Mouse (Mus musculus) C2C12 (cell line): Measurements from ENCODE around the gene Gimap8. TPM values are rescaled to one million over a fixed set of nuclear protein-coding genes. Genes with fewer than 3 reads are reported as not detected.
"Not testable (repeated sequence)": the region's sequence is repeated elsewhere in the genome, so short reads cannot be mapped to it uniquely, and the experiment has no call there.

ENCODE experiments used
- H3K27me3 ChIP-seq: one replicate; pipeline ENCODE4 v1.6.1; 2011; ENCODE audit not compliant: control insufficient read depth, insufficient read depth, insufficient read length
- H3K36me3 ChIP-seq: one replicate; pipeline ENCODE4 v1.6.1; 2011; ENCODE audit not compliant: control insufficient read depth, insufficient read depth
- H3K4me3 ChIP-seq: one replicate; pipeline ENCODE4 v1.5.1; 2011; ENCODE audit warnings: mild to moderate bottlenecking, control low read depth; ENCODE audit not compliant: poor library complexity, insufficient read depth, severe bottlenecking
- H3K79me2 ChIP-seq: one replicate; pipeline ENCODE4 v1.6.1; 2011; ENCODE audit not compliant: control insufficient read depth, insufficient read depth
- H3K79me3 ChIP-seq: one replicate; pipeline ENCODE4 v1.6.1; 2011; ENCODE audit warnings: low read depth, control low read depth
- H3ac ChIP-seq: one replicate; pipeline ENCODE3; 2011; ENCODE audit warnings: low read depth; ENCODE audit not compliant: control insufficient read depth, insufficient read length
- CEBPB ChIP-seq: IDR thresholded peaks from one replicate; pipeline ENCODE4 v1.6.1; 2011; ENCODE audit warnings: low read depth, mild to moderate bottlenecking, control low read depth, moderate library complexity
- CTCF ChIP-seq: IDR thresholded peaks from one replicate; pipeline ENCODE4 v1.5.1; 2011; ENCODE audit not compliant: control insufficient read depth, insufficient read depth, insufficient read length
- FOSL1 ChIP-seq: IDR thresholded peaks from one replicate; pipeline ENCODE4 v1.8.0; 2011; ENCODE audit warnings: mild to moderate bottlenecking, low read length; ENCODE audit not compliant: poor library complexity, insufficient read depth, severe bottlenecking
- MAX ChIP-seq: IDR thresholded peaks from one replicate; pipeline ENCODE4 v1.6.1; 2011; ENCODE audit warnings: mild to moderate bottlenecking, control low read depth
- MYOD1 ChIP-seq: IDR thresholded peaks from one replicate; pipeline ENCODE4 v1.6.1; 2011; ENCODE audit warnings: low read depth; ENCODE audit not compliant: control insufficient read depth, insufficient read length
- MYOG ChIP-seq: IDR thresholded peaks from one replicate; pipeline ENCODE4 v1.6.1; 2011; ENCODE audit not compliant: control insufficient read depth, insufficient read length; ENCODE audit errors: extremely low read depth
- USF1 ChIP-seq: IDR thresholded peaks from one replicate; pipeline ENCODE4 v1.6.1; 2011; ENCODE audit warnings: low read depth, mild to moderate bottlenecking, control low read depth, moderate library complexity
- polyA plus RNA-seq: library from polyadenylated mRNA; unstranded; fragments of >200 nt; fragmentation: generic; extraction: Trizol; gene quantifications from one replicate; pipeline ENCODE4 v1.2.1, GENCODE M21; 2012; ENCODE audit warnings: missing spikeins

Gene Gimap8
- polyA plus RNA-seq, 1 experiment, result not detected

GRCm38 (mm10) chr6:48678391-48678790 is 31.4 kb downstream of the Gimap8 start:
- H3K79me2 ChIP-seq, result no peaks in the 10 kb centered on the region
- no peak overlapping the region for H3K4me3 ChIP-seq
- no peak overlapping the region for H3ac ChIP-seq
- TF ChIP-seq MAX (no peak), FOSL1 (no peak), USF1 (no peak), CEBPB (no peak), CTCF (no peak), MYOD1 (no peak), MYOG (no peak)
- no peaks in the 10 kb centered on the region for H3K27me3 ChIP-seq
- no peaks in the 10 kb centered on the region for H3K79me3 ChIP-seq
- no peaks in the 10 kb centered on the region for H3K36me3 ChIP-seq

- TF ChIP-seq CTCF (no peak), CEBPB (no peak), USF1 (no peak), MAX (no peak), FOSL1 (no peak), MYOG (no peak), MYOD1 (no peak)
- H3ac ChIP-seq, result no peak overlapping the region
- H3K79me3 ChIP-seq, result no peaks in the 10 kb centered on the region
- no peak overlapping the region for H3K4me3 ChIP-seq
- H3K79me2 ChIP-seq, result no peaks in the 10 kb centered on the region
- no peaks in the 10 kb centered on the region for H3K27me3 ChIP-seq
- H3K36me3 ChIP-seq, result no peaks in the 10 kb centered on the region
Observed at GRCm38 (mm10) chr6:48679701-48680100, 32.7 kb downstream of the Gimap8 start.

- Histone ChIP-seq H3ac (no peak overlapping the region), H3K36me3 (no peaks in the 10 kb centered on the region), H3K4me3 (no peak overlapping the region), H3K79me2 (no peaks in the 10 kb centered on the region), H3K79me3 (no peaks in the 10 kb centered on the region), H3K27me3 (no peaks in the 10 kb centered on the region)
- TF ChIP-seq CTCF (no peak), USF1 (no peak), FOSL1 (no peak), MAX (no peak), CEBPB (no peak), MYOG (no peak), MYOD1 (no peak)
Observed at GRCm38 (mm10) chr6:48680421-48680820, 33.4 kb downstream of the Gimap8 start.

GRCm38 (mm10) chr6:48681472-48682090 is 34.5 kb downstream of the Gimap8 start:
- H3K27me3 ChIP-seq, result no peaks in the 10 kb centered on the region
- TF ChIP-seq FOSL1 (no peak), CTCF (no peak), USF1 (no peak), MYOD1 (no peak), CEBPB (no peak), MYOG (no peak), MAX (no peak)
- H3ac ChIP-seq, result no peak overlapping the region
- no peaks in the 10 kb centered on the region for H3K79me2 ChIP-seq
- H3K4me3 ChIP-seq, result no peak overlapping the region
- H3K36me3 ChIP-seq, result no peaks in the 10 kb centered on the region
- H3K79me3 ChIP-seq, result no peaks in the 10 kb centered on the region

- TF ChIP-seq MYOG, result no peak
- no peak overlapping the region for H3ac ChIP-seq
- no peaks in the 10 kb centered on the region for H3K79me2 ChIP-seq
- H3K27me3 ChIP-seq, result no peaks in the 10 kb centered on the region
- no peak overlapping the region for H3K4me3 ChIP-seq
- no peaks in the 10 kb centered on the region for H3K79me3 ChIP-seq
- no peaks in the 10 kb centered on the region for H3K36me3 ChIP-seq
Observed at GRCm38 (mm10) chr6:48682271-48682670, 35.2 kb downstream of the Gimap8 start.

GRCm38 (mm10) chr6:48683263-48683821 is 36.3 kb downstream of the Gimap8 start:
- H3K36me3 ChIP-seq, H3K27me3 ChIP-seq, H3K79me3 ChIP-seq, H3ac ChIP-seq, H3K79me2 ChIP-seq, H3K4me3 ChIP-seq: not testable (repeated sequence)
